Mouse (Mus musculus) cortical plate, adult 2 months (tissue): Measurements from ENCODE around the gene Pkd2l1.

ENCODE experiments used
- CTCF ChIP-seq: fragments of 200-500 bp; IDR thresholded peaks from 2 replicates; pipeline ENCODE4 v1.5.1; 2011; ENCODE audit warnings: mild to moderate bottlenecking, control low read depth, low read length; ENCODE audit not compliant: insufficient read depth; ENCODE audit errors: extremely low read depth
- POLR2A ChIP-seq: fragments of 200-500 bp; IDR thresholded peaks from 2 replicates; pipeline ENCODE4 v1.6.1; 2011; ENCODE audit warnings: mild to moderate bottlenecking, low read length, control low read depth; ENCODE audit not compliant: insufficient read depth; ENCODE audit errors: extremely low read depth

DNA sequence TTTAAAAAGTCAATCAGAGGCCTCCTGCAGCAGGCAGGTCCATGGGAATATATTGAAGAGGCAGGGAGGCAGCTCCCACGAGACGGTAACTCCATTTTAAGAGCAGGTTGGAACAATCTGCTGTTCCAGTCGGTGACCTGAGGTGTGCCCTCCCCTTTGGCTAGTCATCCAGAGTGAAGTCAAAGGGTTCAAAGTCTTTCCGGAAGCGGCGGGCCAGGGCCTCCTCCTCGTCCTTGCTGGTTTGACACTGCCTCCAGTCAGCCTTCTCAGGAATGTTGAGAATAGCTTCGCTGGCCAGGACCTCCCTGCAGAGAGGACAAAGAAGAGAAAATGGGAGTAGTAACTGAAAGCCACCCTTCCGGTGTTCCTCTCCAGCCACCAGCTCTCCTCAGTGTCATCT lies 81.9 kb downstream of the Pkd2l1 start:
- TF ChIP-seq POLR2A (no peak), CTCF (no peak)
